Mouse (Mus musculus) neural tube, embryonic 13.5 days (tissue): Measurements from ENCODE around the gene Gm20388. TPM values are rescaled to one million over a fixed set of nuclear protein-coding genes. Genes with fewer than 3 reads are reported as not detected.

ENCODE experiments used
- ATAC-seq: fragments of 200-750 bp; cut with Nextera tagmentation; 2 replicates; pipeline ENCODE4 v1.8.0; 2017; ENCODE audit warnings: low read depth, mild to moderate bottlenecking, moderate TSS enrichment, moderate library complexity
- H3K27ac ChIP-seq: fragments of 300-500 bp; sonication (generic); replicated peaks from 2 replicates; pipeline ENCODE4 v1.5.1; 2015; ENCODE audit warnings: moderate library complexity, mild to moderate bottlenecking, inconsistent platforms
- H3K27me3 ChIP-seq: fragments of 300-500 bp; sonication (generic); 2 replicates; pipeline ENCODE4 v1.6.1; 2015; ENCODE audit warnings: mild to moderate bottlenecking, inconsistent platforms
- H3K36me3 ChIP-seq: fragments of 300-500 bp; sonication (generic); 2 replicates; pipeline ENCODE4 v1.6.1; 2015; ENCODE audit warnings: mild to moderate bottlenecking, inconsistent platforms
- H3K4me1 ChIP-seq: fragments of 300-500 bp; sonication (generic); replicated peaks from 2 replicates; pipeline ENCODE4 v1.6.1; 2015; ENCODE audit warnings: inconsistent platforms
- H3K4me2 ChIP-seq: fragments of 300-500 bp; sonication (generic); 2 replicates; pipeline ENCODE4 v1.6.1; 2015; ENCODE audit warnings: inconsistent platforms, mild to moderate bottlenecking, moderate library complexity
- H3K4me3 ChIP-seq: fragments of 300-500 bp; sonication (generic); 2 replicates; pipeline ENCODE4 v1.5.1; 2015; ENCODE audit warnings: mild to moderate bottlenecking, inconsistent platforms
- H3K9ac ChIP-seq: fragments of 300-500 bp; sonication (generic); 2 replicates; pipeline ENCODE4 v1.6.1; 2015; ENCODE audit warnings: moderate library complexity, mild to moderate bottlenecking, inconsistent platforms
- H3K9me3 ChIP-seq: fragments of 300-500 bp; sonication (generic); 2 replicates; pipeline ENCODE4 v1.6.1; 2016; ENCODE audit warnings: inconsistent platforms
- WGBS: fragments of 180-500 bp; shearing (Covaris S2); methylation state at CpG from one replicate; pipeline ENCODE4 v1.1.7; 2015; 5-methylcytosine and 5-hydroxymethylcytosine counted together
- polyA plus RNA-seq: library from polyadenylated mRNA; unstranded; fragments of >200 nt; fragmentation: Nextera tagmentation; extraction: Ambion mirVana; gene quantifications from 2 replicates; pipeline ENCODE4 v1.2.1, GENCODE M21; 2015

Gm20388 gene
- polyA plus RNA-seq, 1 experiment from 2014 or later = 0.27 TPM

DNA sequence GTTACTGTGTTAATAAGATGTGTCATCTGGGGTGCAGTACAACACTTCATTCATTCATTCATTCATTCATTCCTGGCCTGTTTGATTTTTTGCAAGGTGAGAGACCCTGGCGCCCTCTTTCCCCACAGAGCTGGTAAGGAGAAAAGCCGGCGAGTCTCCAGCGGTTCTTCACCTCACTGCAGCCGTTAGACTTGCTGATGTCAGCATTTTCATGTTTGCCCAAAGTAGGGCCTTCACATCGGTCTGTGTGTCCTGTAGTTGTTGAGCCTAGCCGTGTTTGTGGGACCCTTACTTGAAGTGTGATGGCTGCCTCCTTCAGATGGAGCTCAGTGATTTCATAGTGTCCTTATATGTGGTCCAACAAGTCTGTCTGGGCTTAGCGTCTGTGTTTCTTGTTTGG is 2059.6 kb downstream of the Gm20388 start:
- WGBS = 82% methylated on average over 8 of the region's 8 CpGs
- no peak for ATAC-seq
- no peak overlapping the region for H3K4me2 ChIP-seq
- H3K4me1 ChIP-seq = peaks cover 59% of the 10 kb centered on the region
- H3K9ac ChIP-seq = no peak overlapping the region
- H3K27ac ChIP-seq = 0 out of 2 replicates have a peak overlapping the region, but pooled peaks have one; percentile 4
- no peaks in the 10 kb centered on the region for H3K9me3 ChIP-seq
- no peak overlapping the region for H3K4me3 ChIP-seq
- H3K36me3 ChIP-seq = peaks cover 16% of the 10 kb centered on the region
- no peaks in the 10 kb centered on the region for H3K27me3 ChIP-seq

DNA sequence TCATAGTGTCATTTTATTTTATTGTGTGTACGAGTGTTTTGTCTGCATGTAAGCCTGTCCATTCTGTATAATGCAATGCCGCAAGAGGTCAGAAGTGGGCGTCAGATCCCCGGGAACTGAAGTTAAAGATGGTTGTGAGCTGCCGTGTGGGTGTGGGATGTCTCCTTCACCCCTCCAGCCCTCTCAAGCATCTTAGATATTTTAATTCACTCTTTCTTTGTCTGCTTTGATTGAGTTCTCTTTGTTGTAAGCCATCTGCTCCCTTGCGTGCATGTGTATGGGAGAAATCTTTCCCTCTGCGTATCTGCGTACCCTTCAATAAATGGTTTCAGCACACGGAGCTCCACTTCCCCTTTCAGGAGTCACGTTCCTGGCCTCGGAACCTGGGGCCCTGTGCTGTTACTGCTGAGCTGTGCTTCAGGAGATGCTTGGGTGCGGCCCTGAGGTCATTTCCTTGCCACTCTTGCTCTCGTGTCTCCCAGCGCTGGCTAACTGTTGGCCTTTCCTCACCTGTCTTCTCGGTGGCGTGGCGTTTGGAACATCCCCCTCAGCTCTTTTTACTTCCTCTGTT is 2060.9 kb downstream of the Gm20388 start:
- no peak for ATAC-seq
- Histone ChIP-seq H3K27ac (peak overlapping the region; percentile 19; the same call in 1 of the 2 replicates), H3K9me3 (no peaks in the 10 kb centered on the region), H3K4me2 (no peak overlapping the region), H3K9ac (0 out of 2 replicates have a peak overlapping the region, but pooled peaks have one; percentile 17), H3K4me3 (no peak overlapping the region), H3K36me3 (peaks cover 29% of the 10 kb centered on the region), H3K4me1 (peaks cover 46% of the 10 kb centered on the region), H3K27me3 (no peaks in the 10 kb centered on the region)
- WGBS = 70% methylated on average over 17 of the region's 17 CpGs

DNA sequence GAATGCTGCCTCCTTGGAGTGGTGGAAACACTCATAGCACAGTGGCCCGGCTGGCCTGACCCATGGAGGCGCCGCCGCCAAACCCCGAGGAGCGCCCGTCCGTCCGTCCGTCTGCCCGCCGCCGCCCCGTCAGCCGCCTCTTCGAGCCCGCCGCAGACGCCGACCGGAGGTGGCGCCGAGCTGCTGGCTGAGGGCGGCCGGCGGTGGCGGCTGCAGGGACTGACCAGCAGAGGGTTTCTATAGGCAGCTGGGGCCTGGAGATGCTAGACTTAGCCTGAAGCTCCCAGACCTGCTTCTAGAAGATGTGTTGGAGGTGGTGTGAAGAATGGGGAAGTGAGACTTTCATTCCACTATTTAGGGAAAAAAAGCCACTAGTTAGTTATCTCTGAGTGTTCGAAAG is 2063.3 kb downstream of the Gm20388 start:
- Histone ChIP-seq H3K9me3 (no peaks in the 10 kb centered on the region), H3K27ac (no peak overlapping the region), H3K4me3 (no peak overlapping the region), H3K4me2 (no peak overlapping the region), H3K4me1 (peaks cover 23% of the 10 kb centered on the region), H3K27me3 (no peaks in the 10 kb centered on the region), H3K36me3 (peaks cover 49% of the 10 kb centered on the region), H3K9ac (no peak overlapping the region)
- no peak for ATAC-seq
- 93% methylated on average over 28 of the region's 28 CpGs for WGBS

DNA sequence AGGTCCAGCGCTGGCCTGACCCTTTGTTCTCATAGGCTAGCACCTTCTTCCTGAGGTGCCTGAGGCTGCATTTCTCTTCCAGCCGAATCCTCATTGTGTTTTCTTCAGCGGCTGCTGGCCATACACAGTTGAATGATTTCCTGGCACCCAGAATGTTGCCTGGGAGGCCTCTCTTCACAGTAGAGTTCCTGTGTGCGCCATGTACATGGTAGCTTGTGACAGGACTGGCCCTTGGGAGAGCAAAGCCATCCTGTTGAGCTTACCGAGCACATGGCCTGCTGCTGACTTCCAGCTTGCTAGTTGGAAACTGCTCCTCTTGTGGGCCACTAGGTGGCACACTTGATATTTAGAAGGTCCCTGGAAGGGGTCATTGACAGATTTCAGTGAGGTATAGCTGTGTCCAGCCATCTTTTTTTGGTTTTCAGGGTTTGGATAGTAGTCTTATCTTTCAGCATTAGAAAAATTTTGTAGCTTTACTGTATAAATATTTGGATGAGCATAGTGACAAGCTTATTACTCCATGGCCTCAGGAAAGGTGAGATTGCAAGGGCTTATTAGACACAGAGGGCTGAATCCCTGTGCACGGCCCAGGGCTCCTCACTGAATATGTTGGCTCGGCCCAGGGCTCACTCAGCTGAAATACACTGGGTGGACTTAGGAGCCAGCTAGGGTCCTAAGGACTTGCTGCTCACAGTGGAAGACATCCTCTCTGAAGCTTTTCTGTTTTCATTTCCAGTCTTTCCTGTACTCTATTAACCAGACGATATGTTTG is 2067.4 kb downstream of the Gm20388 start:
- H3K4me1 ChIP-seq = peaks cover 10% of the 10 kb centered on the region; the same call in 1 of the 2 replicates
- H3K9ac ChIP-seq = no peak overlapping the region
- no peak overlapping the region for H3K4me2 ChIP-seq
- H3K4me3 ChIP-seq = no peak overlapping the region
- H3K36me3 ChIP-seq = peaks cover 86% of the 10 kb centered on the region
- peak; percentile 61; the same call in 1 of the 2 replicates for ATAC-seq
- no peaks in the 10 kb centered on the region for H3K9me3 ChIP-seq
- H3K27me3 ChIP-seq = no peaks in the 10 kb centered on the region
- 66% methylated on average over 8 of the region's 8 CpGs for WGBS
- no peak overlapping the region for H3K27ac ChIP-seq

DNA sequence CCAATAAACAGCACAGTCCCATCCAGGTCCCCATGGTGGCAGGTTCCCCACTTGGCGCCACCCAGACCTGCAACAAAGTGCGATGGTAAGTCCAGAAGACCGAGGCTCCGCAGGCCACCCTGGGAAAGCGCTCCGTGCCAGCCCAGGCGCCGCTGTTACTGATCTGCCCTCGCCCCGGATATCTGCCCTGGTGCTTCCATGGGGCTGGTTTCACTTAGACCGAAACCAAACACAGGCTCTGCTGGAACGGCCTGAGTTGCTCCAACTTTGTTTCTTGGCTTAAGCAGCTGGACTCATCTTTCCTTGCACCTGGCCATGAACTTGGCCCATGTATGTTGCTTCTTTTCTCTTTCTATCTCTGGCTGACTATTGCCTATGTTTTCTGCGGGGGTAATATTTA is 2068.0 kb downstream of the Gm20388 start:
- Histone ChIP-seq H3K36me3 (peaks cover 93% of the 10 kb centered on the region), H3K27me3 (no peaks in the 10 kb centered on the region), H3K4me3 (no peak overlapping the region), H3K9ac (no peak overlapping the region), H3K4me1 (peaks cover 10% of the 10 kb centered on the region; the same call in 1 of the 2 replicates), H3K27ac (no peak overlapping the region), H3K4me2 (no peak overlapping the region), H3K9me3 (no peaks in the 10 kb centered on the region)
- WGBS = 97% methylated on average over 13 of the region's 13 CpGs
- ATAC-seq = no peak

DNA sequence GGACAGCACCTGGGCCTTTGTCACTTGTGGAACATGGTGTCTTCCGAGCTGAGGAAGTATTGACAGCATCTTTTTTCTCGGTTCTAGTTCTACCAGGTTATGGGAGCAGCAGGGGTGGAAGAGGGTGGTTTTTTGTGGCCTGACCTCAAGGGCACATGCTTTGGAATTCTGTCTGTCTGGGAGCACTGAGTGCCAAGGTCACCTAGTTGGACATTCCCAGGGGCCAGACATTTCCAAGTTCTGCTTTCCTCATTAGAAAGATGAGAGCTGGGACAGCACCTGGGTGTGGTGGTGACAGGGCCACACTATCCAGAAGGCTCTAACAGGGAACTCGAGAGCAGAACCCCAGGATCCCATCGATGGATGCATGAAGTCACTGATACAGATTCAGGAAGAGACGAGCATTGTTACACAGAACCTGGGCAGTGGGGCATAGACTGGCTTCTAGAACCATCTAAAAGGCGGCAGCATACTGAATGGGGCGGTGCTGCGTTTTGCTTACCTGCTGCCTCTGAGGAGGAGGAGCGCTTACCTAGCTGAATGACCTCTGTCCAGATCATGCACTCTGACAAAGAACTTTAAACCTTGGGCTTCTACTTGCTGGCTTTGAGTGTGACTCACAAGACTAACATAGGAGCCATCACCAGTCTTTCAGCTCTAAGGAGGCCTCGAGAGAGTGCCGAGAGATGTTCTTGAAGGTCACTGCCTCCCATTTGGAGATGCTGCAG is 2070.3 kb downstream of the Gm20388 start:
- Histone ChIP-seq H3K36me3 (peaks cover 93% of the 10 kb centered on the region), H3K4me3 (no peak overlapping the region), H3K27ac (no peak overlapping the region), H3K9ac (no peak overlapping the region), H3K27me3 (no peaks in the 10 kb centered on the region), H3K9me3 (no peaks in the 10 kb centered on the region), H3K4me2 (no peak overlapping the region), H3K4me1 (peaks cover 10% of the 10 kb centered on the region; the same call in 1 of the 2 replicates)
- WGBS = 93% methylated on average over 11 of the region's 11 CpGs
- ATAC-seq = no peak

DNA sequence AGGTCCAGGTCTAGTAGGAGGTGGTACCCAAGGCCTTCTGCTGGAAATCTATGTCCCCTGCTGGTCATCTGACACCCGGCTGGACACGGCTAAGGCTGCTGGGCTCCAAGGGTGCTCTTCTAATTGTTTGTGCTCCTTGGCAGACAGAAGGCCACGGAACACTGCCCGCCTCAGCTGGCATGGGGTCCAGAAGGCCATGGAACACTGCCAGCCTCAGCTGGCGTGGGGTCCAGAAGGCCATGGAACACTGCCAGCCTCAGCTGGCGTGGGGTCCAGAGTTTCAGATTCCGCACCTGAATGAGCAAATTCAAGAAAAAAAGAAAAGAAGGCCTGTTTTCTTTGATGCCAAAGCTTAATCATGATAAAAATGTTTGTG is 2070.9 kb downstream of the Gm20388 start:
- H3K9me3 ChIP-seq = no peaks in the 10 kb centered on the region
- H3K4me2 ChIP-seq = no peak overlapping the region
- H3K27me3 ChIP-seq = no peaks in the 10 kb centered on the region
- WGBS = 72% methylated on average over 7 of the region's 7 CpGs
- H3K4me3 ChIP-seq = no peak overlapping the region
- peaks cover 10% of the 10 kb centered on the region; the same call in 1 of the 2 replicates for H3K4me1 ChIP-seq
- H3K9ac ChIP-seq = no peak overlapping the region
- H3K27ac ChIP-seq = no peak overlapping the region
- ATAC-seq = no peak
- H3K36me3 ChIP-seq = peaks cover 91% of the 10 kb centered on the region

DNA sequence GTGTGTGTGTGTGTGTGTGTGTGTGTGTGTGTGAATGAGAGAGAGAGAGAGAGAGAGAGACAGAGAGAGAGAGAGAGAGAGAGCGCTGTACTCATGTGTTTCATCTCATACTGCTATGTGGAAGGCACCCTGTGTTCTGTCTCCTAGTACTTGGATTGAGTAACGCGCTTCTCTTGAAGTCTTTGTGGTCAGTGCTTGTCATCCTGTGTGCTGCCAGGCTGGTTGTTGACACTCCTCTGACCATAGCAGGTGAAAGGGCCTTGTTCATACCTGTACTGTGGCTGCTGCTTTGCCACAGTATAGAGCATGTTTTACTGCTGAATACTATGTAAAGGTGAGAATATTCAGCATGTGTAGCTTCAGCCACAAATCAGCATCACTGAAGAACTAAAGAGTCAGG is 2075.0 kb downstream of the Gm20388 start:
- Histone ChIP-seq H3K4me1 (peaks cover 13% of the 10 kb centered on the region; the same call in 1 of the 2 replicates), H3K27ac (no peak overlapping the region), H3K27me3 (no peaks in the 10 kb centered on the region), H3K4me2 (no peak overlapping the region), H3K9me3 (no peaks in the 10 kb centered on the region), H3K36me3 (peaks cover 86% of the 10 kb centered on the region), H3K4me3 (no peak overlapping the region), H3K9ac (no peak overlapping the region)
- WGBS = 100% methylated on average over 3 of the region's 3 CpGs
- no peak for ATAC-seq

DNA sequence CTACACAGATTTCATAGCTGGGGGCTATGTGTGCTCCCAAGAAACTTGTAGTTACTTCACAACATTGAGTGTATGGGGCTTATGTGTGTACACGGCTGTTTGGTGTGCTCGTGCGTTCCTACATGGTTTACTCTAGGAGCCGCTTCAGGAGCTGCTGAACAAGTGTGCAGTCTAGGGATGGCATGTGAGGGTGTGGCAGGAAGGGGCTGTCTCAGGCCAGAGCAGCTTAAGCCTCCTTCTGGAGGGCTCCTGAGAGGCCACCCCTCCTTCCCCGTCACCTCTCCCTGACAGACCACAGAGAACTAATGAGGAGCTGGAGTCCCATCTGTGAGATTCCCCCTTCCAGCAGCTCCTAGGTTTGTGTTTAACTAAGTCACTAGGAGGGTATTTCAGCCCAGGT is 2077.3 kb downstream of the Gm20388 start:
- peaks cover 85% of the 10 kb centered on the region for H3K36me3 ChIP-seq

DNA sequence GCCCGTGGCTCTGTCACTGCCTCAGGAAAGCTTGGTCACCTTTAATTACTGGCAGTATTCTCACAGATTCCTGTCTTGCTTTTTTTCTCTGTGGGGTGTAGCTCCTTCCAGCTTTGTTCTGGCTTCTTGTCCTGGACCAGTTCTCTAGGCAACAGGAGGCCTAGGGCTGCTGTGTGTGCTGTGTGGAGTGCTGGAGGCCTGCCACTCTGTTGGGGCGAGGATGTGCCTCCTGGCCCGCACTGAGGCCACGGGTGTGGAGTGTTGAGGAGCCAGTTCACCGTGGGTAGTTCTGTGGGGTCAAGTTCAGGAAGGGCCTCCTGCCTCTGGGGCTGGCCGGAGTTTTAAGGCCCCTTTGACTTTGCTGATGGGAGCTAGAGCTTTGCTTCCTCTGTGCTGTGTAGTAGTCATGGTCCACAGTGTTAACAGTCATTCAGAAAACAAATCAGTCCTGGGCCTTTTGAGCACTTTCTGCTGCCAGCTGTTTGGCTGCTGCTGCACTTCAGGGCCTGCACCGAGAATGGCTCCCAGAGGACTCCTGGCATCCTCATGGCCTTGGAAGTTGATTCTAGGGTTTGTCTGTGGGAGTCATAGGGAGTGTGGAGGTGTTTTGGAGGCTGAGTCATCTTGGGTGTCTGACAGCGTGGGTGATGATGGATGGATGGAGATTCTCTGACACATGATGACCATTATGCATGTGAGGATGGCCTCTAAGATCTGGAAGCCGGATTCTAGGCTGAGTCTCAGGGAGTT is 2080.0 kb downstream of the Gm20388 start:
- ATAC-seq = no peak
- no peak overlapping the region for H3K4me2 ChIP-seq
- H3K4me1 ChIP-seq = 0 out of 2 replicates have a peak, but pooled peaks cover 3% of the 10 kb centered on the region
- no peaks in the 10 kb centered on the region for H3K9me3 ChIP-seq
- H3K36me3 ChIP-seq = peaks cover 75% of the 10 kb centered on the region
- no peak overlapping the region for H3K9ac ChIP-seq
- no peak overlapping the region for H3K4me3 ChIP-seq
- no peak overlapping the region for H3K27ac ChIP-seq
- WGBS = 91% methylated on average over 9 of the region's 9 CpGs
- H3K27me3 ChIP-seq = no peaks in the 10 kb centered on the region

More for the DNA sequence above, 2077.3 kb downstream of the Gm20388 start:
- ATAC-seq = no peak
- Histone ChIP-seq H3K9me3 (no peaks in the 10 kb centered on the region), H3K4me3 (no peak overlapping the region), H3K4me2 (no peak overlapping the region), H3K9ac (no peak overlapping the region), H3K4me1 (0 out of 2 replicates have a peak, but pooled peaks cover 3% of the 10 kb centered on the region), H3K27ac (no peak overlapping the region), H3K27me3 (no peaks in the 10 kb centered on the region)
- WGBS = 91% methylated on average over 5 of the region's 5 CpGs

DNA sequence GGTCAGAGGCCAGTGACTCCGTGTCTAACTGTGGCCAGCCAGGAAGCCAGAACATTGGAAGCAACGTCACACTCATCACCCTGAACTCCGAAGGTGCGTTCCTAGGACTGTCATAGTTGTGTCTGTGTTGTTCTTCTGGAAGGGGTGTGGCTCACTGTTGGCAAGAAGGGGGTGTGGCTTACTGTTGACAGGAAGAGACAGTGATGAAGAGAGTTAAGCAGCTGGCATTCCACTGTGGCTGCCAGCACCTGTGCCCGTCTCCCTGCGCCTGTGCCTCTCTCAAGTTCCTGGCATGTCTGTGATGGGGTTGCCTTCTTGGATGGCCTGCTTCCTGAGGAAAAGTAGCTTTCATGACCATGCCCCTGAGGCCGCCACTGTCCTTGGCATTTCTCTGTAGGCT is 2081.0 kb downstream of the Gm20388 start:
- Histone ChIP-seq H3K36me3 (peaks cover 76% of the 10 kb centered on the region), H3K4me1 (0 out of 2 replicates have a peak, but pooled peaks cover 3% of the 10 kb centered on the region), H3K9me3 (no peaks in the 10 kb centered on the region), H3K4me3 (no peak overlapping the region), H3K27ac (no peak overlapping the region), H3K4me2 (no peak overlapping the region), H3K9ac (no peak overlapping the region), H3K27me3 (no peaks in the 10 kb centered on the region)
- WGBS = 95% methylated on average over 7 of the region's 7 CpGs
- no peak for ATAC-seq
